Mouse (Mus musculus) heart, postnatal 0 days (tissue): ENCODE results near the gene Atp6v0c. TPM values are rescaled to one million over a fixed set of nuclear protein-coding genes. Genes with fewer than 3 reads are reported as not detected.

Source experiments
- ATAC-seq: fragments of 200-750 bp; cut with Nextera tagmentation; 2 replicates; pipeline ENCODE4 v1.8.0; 2017; ENCODE audit warnings: low read depth, moderate number of reproducible peaks, moderate library complexity; ENCODE audit not compliant: insufficient read depth
- DNase-seq: peaks from one replicate; pipeline ENCODE4 v3.0.0-alpha.2; 2016; ENCODE audit warnings: low spot score
- H3K27ac ChIP-seq: fragments of 300-500 bp; sonication (generic); 2 replicates; pipeline ENCODE4 v1.5.1; 2014; ENCODE audit warnings: low read depth, mild to moderate bottlenecking
- H3K27me3 ChIP-seq: fragments of 300-500 bp; sonication (generic); 2 replicates; pipeline ENCODE4 v1.6.1; 2014; ENCODE audit warnings: low read length, mixed read lengths; ENCODE audit not compliant: control insufficient read depth, insufficient read depth
- H3K36me3 ChIP-seq: fragments of 300-500 bp; sonication (generic); replicated peaks from 2 replicates; pipeline ENCODE4 v1.6.1; 2014; ENCODE audit warnings: low read length, mixed read lengths; ENCODE audit not compliant: control insufficient read depth, insufficient read depth
- H3K4me1 ChIP-seq: fragments of 300-500 bp; sonication (generic); 2 replicates; pipeline ENCODE4 v1.6.1; 2014; ENCODE audit warnings: antibody characterized with exemption; ENCODE audit not compliant: control insufficient read depth, insufficient read depth
- H3K4me2 ChIP-seq: fragments of 300-500 bp; sonication (generic); 2 replicates; pipeline ENCODE4 v1.6.1; 2014; ENCODE audit warnings: low read depth, mild to moderate bottlenecking, low read length, moderate library complexity
- H3K4me3 ChIP-seq: fragments of 300-500 bp; sonication (generic); 2 replicates; pipeline ENCODE4 v1.5.1; 2014; ENCODE audit warnings: low read depth, low read length
- H3K9ac ChIP-seq: fragments of 300-500 bp; sonication (generic); replicated peaks from 2 replicates; pipeline ENCODE4 v1.6.1; 2014; ENCODE audit warnings: low read depth, low read length, mixed read lengths
- H3K9me3 ChIP-seq: fragments of 300-500 bp; sonication (generic); replicated peaks from 2 replicates; pipeline ENCODE4 v1.6.1; 2016; ENCODE audit warnings: low read length; ENCODE audit not compliant: control insufficient read depth
- CTCF ChIP-seq: IDR thresholded peaks from 2 replicates; pipeline ENCODE4 v1.5.1; 2016; ENCODE audit warnings: antibody characterized with exemption, control low read depth, low read depth
- EP300 ChIP-seq: IDR thresholded peaks from 2 replicates; pipeline ENCODE4 v1.6.1; 2016; ENCODE audit warnings: antibody characterized with exemption, low read depth
- WGBS: fragments of 180-500 bp; shearing (Covaris S2); extraction: QIAGEN DNeasy Blood & Tissue Kit; methylation state at CpG from one replicate; pipeline ENCODE4 v1.1.7; 2014; 5-methylcytosine and 5-hydroxymethylcytosine counted together
- polyA plus RNA-seq: library from polyadenylated mRNA; unstranded; fragments of >200 nt; fragmentation: Nextera tagmentation; extraction: Ambion mirVana; gene quantifications from 2 replicates; pipeline ENCODE4 v1.2.1, GENCODE M21; 2015
- total RNA-seq: library from RNA; depleted of rRNA; stranded (reverse); fragments of >200 nt; gene quantifications from 2 replicates; pipeline ENCODE4 v1.2.3, GENCODE M21; 2014; ENCODE audit warnings: low replicate concordance

Atp6v0c gene
- total and polyA plus RNA-seq, 2 experiments from 2014 or later: 238 to 570 TPM

GRCm38 (mm10) chr17:24167891-24168505 is 1.5 kb downstream of the Atp6v0c start:
- peak overlapping the region; percentile 75 for H3K4me3 ChIP-seq
- peaks cover 20% of the 10 kb centered on the region for H3K4me1 ChIP-seq
- no peaks in the 10 kb centered on the region for H3K27me3 ChIP-seq
- peak overlapping the region; percentile 96; the same call in 1 of the 2 replicates for H3K27ac ChIP-seq
- peaks cover 15% of the 10 kb centered on the region for H3K36me3 ChIP-seq
- H3K4me2 ChIP-seq: peak overlapping the region; percentile 86
- TF ChIP-seq CTCF (no peak), EP300 (no peak)
- DNase-seq (no peak), ATAC-seq (no peak)
- WGBS: 51% methylated on average over 7 of the region's 7 CpGs
- no peaks in the 10 kb centered on the region for H3K9me3 ChIP-seq
- peak overlapping the region; percentile 86 for H3K9ac ChIP-seq

DNA sequence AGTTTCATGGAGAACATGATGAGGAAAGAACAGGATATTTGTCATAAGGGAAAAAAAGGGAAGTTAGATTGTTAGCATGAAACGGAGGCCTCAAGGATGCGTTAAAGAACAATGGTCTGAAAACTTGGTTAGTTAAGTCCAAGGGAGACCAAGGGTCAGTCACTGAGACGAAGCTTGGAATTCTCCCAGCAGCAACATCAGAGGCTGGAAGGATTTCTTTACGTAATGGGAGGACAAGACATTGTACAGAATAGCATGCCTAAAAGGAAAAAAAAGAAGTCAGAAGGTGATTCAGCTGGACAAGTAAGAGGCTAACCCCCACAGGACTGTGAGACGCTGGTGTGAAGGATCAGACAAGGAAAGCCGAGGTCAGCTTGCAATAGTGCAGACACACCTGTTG is 2.4 kb downstream of the Atp6v0c start:
- Histone ChIP-seq H3K4me1 (peaks cover 28% of the 10 kb centered on the region), H3K9ac (no peak overlapping the region), H3K27me3 (no peaks in the 10 kb centered on the region), H3K9me3 (no peaks in the 10 kb centered on the region), H3K4me2 (0 out of 2 replicates have a peak overlapping the region, but pooled peaks have one; percentile 86), H3K36me3 (peaks cover 15% of the 10 kb centered on the region), H3K4me3 (no peak overlapping the region), H3K27ac (no peak overlapping the region)
- ATAC-seq: no peak
- DNase-seq: no peak
- WGBS: 65% methylated on average over 6 of the region's 6 CpGs
- TF ChIP-seq CTCF (no peak), EP300 (no peak)

GRCm38 (mm10) chr17:24164566-24165259 is 4.8 kb downstream of the Atp6v0c start:
- Histone ChIP-seq H3K4me1 (peaks cover 24% of the 10 kb centered on the region), H3K36me3 (peaks cover 15% of the 10 kb centered on the region), H3K9ac (no peak overlapping the region), H3K9me3 (no peaks in the 10 kb centered on the region), H3K4me3 (no peak overlapping the region), H3K27me3 (no peaks in the 10 kb centered on the region), H3K4me2 (no peak overlapping the region), H3K27ac (no peak overlapping the region)
- ATAC-seq: no peak
- DNase-seq: no peak
- TF ChIP-seq CTCF (no peak; the same call in 1 of the 2 replicates), EP300 (no peak)
- WGBS: 71% methylated on average over 11 of the region's 11 CpGs

DNA sequence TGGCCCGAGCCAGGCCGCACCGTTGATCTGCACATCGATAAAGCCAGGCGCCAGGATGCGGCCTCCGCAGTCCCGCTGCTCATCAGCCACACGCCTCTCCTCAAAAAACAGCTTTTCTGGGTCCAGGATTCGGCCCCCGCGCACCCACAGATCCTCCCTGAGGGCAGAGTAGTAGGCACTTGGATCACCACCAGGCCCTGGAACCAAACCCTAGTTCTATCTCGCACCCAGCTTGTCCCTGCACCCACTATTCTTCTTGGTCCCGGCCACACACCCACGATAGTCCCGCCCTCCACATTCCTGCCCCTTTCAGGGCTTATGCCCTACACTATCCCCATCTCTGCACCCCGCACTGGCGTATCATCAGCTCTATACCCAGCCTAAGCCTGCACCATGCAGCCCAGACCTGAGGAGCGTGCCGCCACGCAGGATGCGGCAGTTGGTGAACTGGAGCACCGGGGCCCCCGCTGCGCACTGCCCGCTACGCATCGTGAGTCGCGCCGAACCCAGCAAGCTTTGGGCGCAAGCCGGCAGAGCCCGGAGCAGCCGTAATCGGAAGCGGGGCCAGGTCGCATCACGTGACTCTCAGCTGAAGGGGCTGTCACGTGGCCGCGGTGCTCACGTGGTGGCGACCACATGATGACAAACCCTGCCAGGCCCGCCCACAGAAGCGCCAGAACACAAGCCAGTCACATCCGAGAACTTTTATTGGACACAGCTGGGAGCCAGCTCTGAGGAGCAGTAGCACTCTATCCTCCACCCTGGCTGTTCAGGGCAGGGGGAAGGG is 6.1 kb downstream of the Atp6v0c start, which contains the start of gene Amdhd2:
Gene Amdhd2, minus strand, starts transcription at position 591 of the 787 bp plus-strand sequence.
- Histone ChIP-seq H3K9me3 (no peaks in the 10 kb centered on the region), H3K36me3 (peaks cover 15% of the 10 kb centered on the region), H3K27me3 (no peaks in the 10 kb centered on the region), H3K4me3 (peak within 1 kb of the TSS; percentile 83), H3K9ac (peak within 1 kb of the TSS; percentile 82), H3K4me1 (peaks cover 22% of the 10 kb centered on the region), H3K27ac (peak within 1 kb of the TSS; percentile 89), H3K4me2 (peak within 1 kb of the TSS; percentile 98)
- TF ChIP-seq EP300: peak; percentile 94
- no peak for TF ChIP-seq CTCF
- peak; percentile 88 for ATAC-seq
- under 1% methylated on average over 47 of the region's 47 CpGs for WGBS
- DNase-seq: peak; percentile 94

- H3K4me1 ChIP-seq: peaks cover 15% of the 10 kb centered on the region
- peak overlapping the region; percentile 82 for H3K9ac ChIP-seq
- ATAC-seq (no peak), DNase-seq (no peak)
- peak overlapping the region; percentile 89 for H3K27ac ChIP-seq
- TF ChIP-seq EP300 (no peak), CTCF (no peak)
- H3K36me3 ChIP-seq: peaks cover 15% of the 10 kb centered on the region
- peak overlapping the region; percentile 83 for H3K4me3 ChIP-seq
- no peaks in the 10 kb centered on the region for H3K9me3 ChIP-seq
- peak overlapping the region; percentile 98 for H3K4me2 ChIP-seq
- 19% methylated on average over 17 of the region's 17 CpGs for WGBS
- no peaks in the 10 kb centered on the region for H3K27me3 ChIP-seq
Measured at GRCm38 (mm10) chr17:24162584-24163175, 6.8 kb downstream of the Atp6v0c start.
